Mouse (Mus musculus) E14TG2a.4 (cell line): ENCODE data around the gene Usp19.

Experiments
- CTCF ChIP-seq: conservative IDR thresholded peaks from 2 replicates; pipeline ENCODE4 v1.5.1; 2014; ENCODE audit warnings: low read length
- POU5F1 ChIP-seq: IDR thresholded peaks from 2 replicates; pipeline ENCODE4 v1.6.1; 2014; ENCODE audit warnings: low read length, borderline replicate concordance

DNA sequence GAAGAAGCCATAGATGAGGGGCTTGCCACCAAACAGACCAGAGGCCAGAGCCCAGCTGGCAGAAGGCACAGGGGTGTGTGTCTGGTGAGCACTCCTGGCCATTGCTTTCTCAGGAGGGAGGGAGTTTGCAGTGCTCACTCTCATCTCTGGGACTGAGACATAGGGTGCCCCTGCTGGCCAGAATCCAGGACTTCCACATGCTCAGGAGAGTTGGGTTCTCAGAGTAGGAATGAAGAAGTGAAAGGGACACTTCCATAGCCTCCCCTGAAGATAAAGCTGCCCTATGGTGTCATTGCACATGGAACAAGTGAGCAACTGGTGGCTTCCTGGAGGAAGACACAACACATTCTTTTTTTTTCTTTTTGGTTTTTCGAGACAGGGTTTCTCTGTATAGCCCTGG, 15.9 kb upstream of the Usp19 start:
- TF ChIP-seq CTCF (peak; percentile 14; the same call in 1 of the 2 replicates), POU5F1 (no peak)
